Mouse (Mus musculus): ENCODE measurements around the gene Nrp2. TPM values are rescaled to one million over a fixed set of nuclear protein-coding genes. Genes with fewer than 3 reads are reported as not detected.
A peak's percentile ranks its signal among the peaks of the same experiment; 100 is the strongest.

Gene Nrp2
- total RNA-seq, 2 experiments from 2014 or later: 37.1 to 39.5 TPM

GRCm38 (mm10) chr1:62767611-62768010 lies 64.5 kb downstream of the Nrp2 start:
- DNase-seq (ENCODE audit: extremely low spot score in 1 of 2, low spot score in 2 of 2): no peak
- intact Hi-C loops (cut with DNase I): no loop called here

- DNase-seq (ENCODE audit: extremely low spot score in 1 of 2, low spot score in 2 of 2): peak in 1 of 2 experiments; percentile 47
- intact Hi-C loops (cut with DNase I): no loop called here
These were observed 67.5 kb downstream of the Nrp2 start for GRCm38 (mm10) chr1:62770576-62770975.

- DNase-seq (ENCODE audit: extremely low spot score in 1 of 2, low spot score in 2 of 2): no peak
- intact Hi-C loops (cut with DNase I): no loop called here
These were observed 69.3 kb downstream of the Nrp2 start for GRCm38 (mm10) chr1:62772391-62772790.

- intact Hi-C loops (cut with DNase I): no loop called here
- DNase-seq (ENCODE audit: extremely low spot score in 1 of 2, low spot score in 2 of 2): no peak
These were observed 70.2 kb downstream of the Nrp2 start for GRCm38 (mm10) chr1:62773105-62773920.

GRCm38 (mm10) chr1:62773921-62774191 lies 70.8 kb downstream of the Nrp2 start:
- intact Hi-C loops (cut with DNase I): no loop called here
- DNase-seq (ENCODE audit: extremely low spot score in 1 of 2, low spot score in 2 of 2): no peak

- no peak for DNase-seq (ENCODE audit: extremely low spot score in 1 of 2, low spot score in 2 of 2)
- intact Hi-C loops (cut with DNase I): no loop called here
These were observed 71.5 kb downstream of the Nrp2 start for GRCm38 (mm10) chr1:62774288-62775218.

GRCm38 (mm10) chr1:62777320-62778235 lies 74.5 kb downstream of the Nrp2 start:
- intact Hi-C loops (cut with DNase I): no loop called here
- DNase-seq (ENCODE audit: extremely low spot score in 1 of 2, low spot score in 2 of 2): no peak

- intact Hi-C loops (cut with DNase I): no loop called here
- no peak for DNase-seq (ENCODE audit: extremely low spot score in 1 of 2, low spot score in 2 of 2)
These were observed 75.8 kb downstream of the Nrp2 start for GRCm38 (mm10) chr1:62778910-62779309.

GRCm38 (mm10) chr1:62780068-62780761 lies 77.1 kb downstream of the Nrp2 start:
- no peak for DNase-seq (ENCODE audit: extremely low spot score in 1 of 2, low spot score in 2 of 2)
- intact Hi-C loops (cut with DNase I): loop anchor here (10.0 kb wide), 2 partner anchors 185 to 1645 kb away; no protein-coding TSS in a partner anchor

- intact Hi-C loops (cut with DNase I): loop anchor here (10.0 kb wide), 2 partner anchors 183 to 1647 kb away; no protein-coding TSS in a partner anchor
- DNase-seq (ENCODE audit: extremely low spot score in 1 of 2, low spot score in 2 of 2): no peak
These were observed 79.1 kb downstream of the Nrp2 start for GRCm38 (mm10) chr1:62782155-62782554.

GRCm38 (mm10) chr1:62782573-62782972 lies 79.5 kb downstream of the Nrp2 start:
- intact Hi-C loops (cut with DNase I): loop anchor here (10.0 kb wide), 2 partner anchors 182 to 1648 kb away; no protein-coding TSS in a partner anchor
- no peak for DNase-seq (ENCODE audit: extremely low spot score in 1 of 2, low spot score in 2 of 2)

- peak in 1 of 2 experiments; percentile 54 for DNase-seq (ENCODE audit: extremely low spot score in 1 of 2, low spot score in 2 of 2)
- intact Hi-C loops (cut with DNase I): loop anchor here (10.0 kb wide), 2 partner anchors 181 to 1649 kb away; no protein-coding TSS in a partner anchor
These were observed 80.4 kb downstream of the Nrp2 start for GRCm38 (mm10) chr1:62783354-62784083.

- peak in 1 of 2 experiments; percentile 52 for DNase-seq (ENCODE audit: extremely low spot score in 1 of 2, low spot score in 2 of 2)
- intact Hi-C loops (cut with DNase I): loop anchor here (10.0 kb wide), 2 partner anchors 181 to 1649 kb away; no protein-coding TSS in a partner anchor
These were observed 81.0 kb downstream of the Nrp2 start for GRCm38 (mm10) chr1:62784084-62784392.

- DNase-seq (ENCODE audit: extremely low spot score in 1 of 2, low spot score in 2 of 2): peak; percentile 64 to 74
- intact Hi-C loops (cut with DNase I): loop anchor here (10.0 kb wide), 2 partner anchors 179 to 1651 kb away; no protein-coding TSS in a partner anchor
These were observed 83.2 kb downstream of the Nrp2 start for GRCm38 (mm10) chr1:62786255-62786654.

- intact Hi-C loops (cut with DNase I): loop anchor here (10.0 kb wide), 2 partner anchors 177 to 1653 kb away; no protein-coding TSS in a partner anchor
- DNase-seq (ENCODE audit: extremely low spot score in 1 of 2, low spot score in 2 of 2): no peak
These were observed 84.5 kb downstream of the Nrp2 start for GRCm38 (mm10) chr1:62787546-62787945.

- intact Hi-C loops (cut with DNase I): loop anchor here (2.0 kb wide), 1 partner anchor 134 kb away; no protein-coding TSS in a partner anchor
- peak; percentile 83 to 88 for DNase-seq (ENCODE audit: extremely low spot score in 1 of 2, low spot score in 2 of 2)
These were observed 91.3 kb downstream of the Nrp2 start for GRCm38 (mm10) chr1:62794223-62794895.

GRCm38 (mm10) chr1:62794896-62795255 lies 91.8 kb downstream of the Nrp2 start:
- no peak for DNase-seq (ENCODE audit: extremely low spot score in 1 of 2, low spot score in 2 of 2)
- intact Hi-C loops (cut with DNase I): loop anchor here (2.0 kb wide), 1 partner anchor 134 kb away; no protein-coding TSS in a partner anchor
